Mouse (Mus musculus) forebrain, embryonic 11.5 days (tissue): Measurements from ENCODE around the gene Clec4g. TPM values are rescaled to one million over a fixed set of nuclear protein-coding genes. Genes with fewer than 3 reads are reported as not detected.
A peak's percentile ranks its signal among the peaks of the same experiment; 100 is the strongest.

Experiments
- ATAC-seq: fragments of 200-750 bp; cut with Nextera tagmentation; replicated peaks from 2 replicates; pipeline ENCODE4 v1.8.0; 2017; ENCODE audit warnings: moderate TSS enrichment; ENCODE audit not compliant: low FRiP score
- DNase-seq: peaks from one replicate; pipeline ENCODE4 v3.0.0-alpha.2; 2017; ENCODE audit warnings: low spot score
- H3K27ac ChIP-seq: fragments of 300-500 bp; sonication (generic); 2 replicates; pipeline ENCODE4 v1.5.1; 2014; ENCODE audit warnings: low read depth, low read length
- H3K27me3 ChIP-seq: fragments of 300-500 bp; sonication (generic); 2 replicates; pipeline ENCODE4 v1.6.1; 2014; ENCODE audit warnings: mild to moderate bottlenecking, low read length, mixed read lengths; ENCODE audit not compliant: control insufficient read depth, insufficient read depth
- H3K36me3 ChIP-seq: fragments of 300-500 bp; sonication (generic); 2 replicates; pipeline ENCODE4 v1.6.1; 2014; ENCODE audit warnings: mild to moderate bottlenecking, low read length, moderate library complexity, mixed read lengths; ENCODE audit not compliant: control insufficient read depth, insufficient read depth
- H3K4me1 ChIP-seq: fragments of 300-500 bp; sonication (generic); replicated peaks from 2 replicates; pipeline ENCODE4 v1.6.1; 2014; ENCODE audit warnings: low read length, mixed read lengths; ENCODE audit not compliant: control insufficient read depth, insufficient read depth
- H3K4me2 ChIP-seq: fragments of 300-500 bp; sonication (generic); 2 replicates; pipeline ENCODE4 v1.6.1; 2014; ENCODE audit warnings: low read depth, mild to moderate bottlenecking, low read length, moderate library complexity, mixed read lengths; ENCODE audit not compliant: severe bottlenecking
- H3K4me3 ChIP-seq: fragments of 300-500 bp; sonication (generic); 2 replicates; pipeline ENCODE4 v1.5.1; 2014; ENCODE audit warnings: low read depth, low read length
- H3K9ac ChIP-seq: fragments of 300-500 bp; sonication (generic); 2 replicates; pipeline ENCODE4 v1.6.1; 2014; ENCODE audit warnings: low read length
- H3K9me3 ChIP-seq: fragments of 300-500 bp; sonication (generic); 2 replicates; pipeline ENCODE4 v1.6.1; 2016; ENCODE audit warnings: low read length, mixed read lengths; ENCODE audit not compliant: control insufficient read depth
- WGBS: fragments of 180-500 bp; shearing (Covaris S2); extraction: QIAGEN DNeasy Blood & Tissue Kit; methylation state at CpG from one replicate; pipeline ENCODE4 v1.1.7; 2014; 5-methylcytosine and 5-hydroxymethylcytosine counted together
- polyA plus RNA-seq: library from polyadenylated mRNA; unstranded; fragments of >200 nt; fragmentation: Nextera tagmentation; extraction: Ambion mirVana; gene quantifications from 2 replicates; pipeline ENCODE4 v1.2.1, GENCODE M21; 2014

Clec4g gene
- polyA plus RNA-seq, 1 experiment from 2014 or later = 0.20 TPM

DNA sequence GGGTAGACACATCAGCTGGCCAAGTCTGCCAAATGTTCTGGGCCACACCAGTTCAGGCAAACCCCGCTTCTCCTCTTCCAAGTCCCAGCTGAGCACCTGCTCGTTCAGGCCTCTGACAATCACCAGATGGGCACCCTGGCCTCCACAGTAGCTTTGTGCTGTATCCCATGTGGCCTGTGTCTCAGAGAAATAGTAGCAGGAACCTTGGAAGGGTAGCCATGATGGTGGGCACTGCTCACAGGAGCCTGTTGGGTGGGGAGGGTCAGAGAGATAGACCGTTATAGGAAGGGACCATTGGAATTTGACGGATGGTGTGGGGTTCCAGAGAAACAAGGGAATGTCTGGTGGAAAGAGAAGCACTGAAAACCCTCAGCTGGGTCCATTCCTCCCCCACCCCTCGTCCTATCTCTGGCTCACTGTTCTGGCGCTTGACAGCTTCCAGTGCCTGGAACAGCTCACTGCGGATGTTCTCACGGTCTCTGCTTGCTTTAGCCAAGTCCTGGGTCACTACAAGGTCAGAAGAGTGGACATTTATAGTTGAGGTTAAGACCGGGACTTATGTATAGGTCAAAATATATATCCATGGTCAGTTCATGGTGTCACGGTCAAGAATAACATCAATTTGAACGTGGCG is 3.0 kb downstream of the Clec4g start:
- Histone ChIP-seq H3K27me3 (no peaks in the 10 kb centered on the region), H3K27ac (no peak overlapping the region), H3K4me2 (no peak overlapping the region), H3K4me3 (no peak overlapping the region), H3K4me1 (no peaks in the 10 kb centered on the region), H3K36me3 (no peaks in the 10 kb centered on the region), H3K9me3 (no peaks in the 10 kb centered on the region), H3K9ac (no peak overlapping the region)
- ATAC-seq = no peak
- WGBS = 89% methylated on average over 12 of the region's 12 CpGs
- DNase-seq = no peak

DNA sequence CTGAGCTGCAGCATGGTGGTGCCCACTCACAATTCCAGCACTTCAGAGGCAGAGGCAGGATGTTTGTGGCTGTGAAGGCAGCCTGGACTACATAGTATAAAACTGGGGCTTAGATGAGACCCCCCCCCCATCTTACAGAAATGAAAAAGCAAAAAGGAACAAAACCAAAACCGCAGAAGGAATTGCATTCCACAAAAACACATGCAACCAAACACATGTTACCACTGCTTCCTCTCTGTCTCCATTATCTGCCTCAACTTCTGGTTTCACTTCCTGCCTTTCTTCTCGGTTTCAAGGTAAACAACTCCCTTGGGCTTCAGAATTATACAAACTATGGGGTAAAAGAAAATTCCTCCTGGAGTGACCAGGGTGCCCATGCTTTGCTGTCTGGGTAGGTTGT is 8.8 kb downstream of the Clec4g start:
- Histone ChIP-seq H3K36me3 (no peaks in the 10 kb centered on the region), H3K9me3 (no peaks in the 10 kb centered on the region), H3K4me1 (no peaks in the 10 kb centered on the region), H3K4me3 (no peak overlapping the region), H3K27me3 (no peaks in the 10 kb centered on the region), H3K4me2 (no peak overlapping the region), H3K27ac (no peak overlapping the region), H3K9ac (no peak overlapping the region)
- ATAC-seq (no peak), DNase-seq (no peak)
- 71% methylated on average over 2 of the region's 2 CpGs for WGBS

DNA sequence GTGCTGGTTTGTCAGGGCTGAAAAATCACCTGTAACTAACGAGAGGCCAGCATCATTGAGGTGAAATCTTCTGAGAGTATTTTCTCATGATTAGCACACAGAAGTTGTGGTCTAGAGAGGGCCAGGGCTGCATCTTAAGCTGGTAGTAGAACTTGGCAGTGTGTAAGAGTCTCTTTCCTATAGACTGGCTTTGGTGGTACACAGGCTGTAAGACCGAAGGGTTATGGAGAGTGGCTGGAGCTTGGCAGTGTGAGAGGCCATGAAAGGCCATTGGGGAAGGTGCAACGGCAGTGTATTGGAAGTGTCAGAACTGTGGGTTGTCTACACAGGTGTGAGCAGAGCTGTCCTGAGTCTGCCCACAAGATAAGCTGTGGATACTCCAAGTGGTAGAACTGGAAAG is 10.1 kb downstream of the Clec4g start:
- H3K9ac ChIP-seq = no peak overlapping the region
- H3K27ac ChIP-seq = no peak overlapping the region
- no peak overlapping the region for H3K4me3 ChIP-seq
- H3K36me3 ChIP-seq = no peaks in the 10 kb centered on the region
- ATAC-seq (no peak), DNase-seq (no peak)
- no peaks in the 10 kb centered on the region for H3K4me1 ChIP-seq
- H3K27me3 ChIP-seq = no peaks in the 10 kb centered on the region
- WGBS = 77% methylated on average over 3 of the region's 3 CpGs
- no peaks in the 10 kb centered on the region for H3K9me3 ChIP-seq
- H3K4me2 ChIP-seq = no peak overlapping the region

DNA sequence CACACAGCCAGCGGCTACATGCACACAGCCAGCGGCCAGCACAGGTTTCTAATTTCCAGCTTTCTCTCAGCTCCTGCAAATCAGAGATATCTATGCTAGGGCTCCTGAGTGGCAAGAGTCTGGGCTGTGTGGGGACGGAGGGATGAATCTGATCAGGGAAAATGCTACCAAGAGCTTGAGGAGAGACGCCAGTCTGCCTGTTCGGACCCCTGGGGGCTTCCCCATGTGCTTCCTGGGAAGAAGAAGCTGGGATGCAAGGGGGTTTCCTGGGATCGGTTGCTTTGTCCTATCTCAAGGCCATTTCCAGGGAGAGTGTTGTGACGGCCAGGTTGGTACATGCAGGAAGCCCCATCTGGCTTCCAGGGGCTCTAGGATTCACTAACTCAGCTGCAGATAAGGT is 12.8 kb downstream of the Clec4g start:
- Histone ChIP-seq H3K27ac (no peak overlapping the region), H3K4me2 (no peak overlapping the region), H3K9me3 (no peaks in the 10 kb centered on the region), H3K36me3 (no peaks in the 10 kb centered on the region), H3K27me3 (no peaks in the 10 kb centered on the region), H3K4me3 (no peak overlapping the region), H3K4me1 (no peaks in the 10 kb centered on the region), H3K9ac (no peak overlapping the region)
- DNase-seq (no peak), ATAC-seq (no peak)
- WGBS = 72% methylated on average over 7 of the region's 7 CpGs

DNA sequence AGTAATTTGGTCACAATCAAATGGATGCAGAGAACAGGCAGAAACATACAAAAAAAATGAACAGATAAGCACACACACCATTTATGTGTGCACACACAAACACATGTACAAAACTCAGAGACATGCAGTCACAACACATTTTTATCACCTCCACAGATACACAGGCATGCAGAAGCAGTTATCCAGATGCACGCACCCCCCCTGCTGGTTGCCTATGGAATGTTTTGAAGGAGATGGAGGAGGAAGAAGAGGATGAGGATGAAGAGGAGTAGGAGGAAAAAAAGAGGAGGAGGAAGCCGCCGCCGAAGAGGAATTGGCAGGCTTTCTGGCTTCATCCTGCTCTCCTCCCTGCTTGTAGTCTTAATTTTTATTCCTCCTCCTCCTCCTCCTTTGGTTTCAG is 14.7 kb downstream of the Clec4g start:
- H3K9ac ChIP-seq = no peak overlapping the region
- H3K27me3 ChIP-seq = no peaks in the 10 kb centered on the region
- 59% methylated on average over 4 of the region's 4 CpGs for WGBS
- no peak for ATAC-seq
- H3K4me3 ChIP-seq = no peak overlapping the region
- no peaks in the 10 kb centered on the region for H3K4me1 ChIP-seq
- no peak overlapping the region for H3K27ac ChIP-seq
- no peak for DNase-seq
- no peaks in the 10 kb centered on the region for H3K36me3 ChIP-seq
- H3K9me3 ChIP-seq = no peaks in the 10 kb centered on the region
- H3K4me2 ChIP-seq = no peak overlapping the region

DNA sequence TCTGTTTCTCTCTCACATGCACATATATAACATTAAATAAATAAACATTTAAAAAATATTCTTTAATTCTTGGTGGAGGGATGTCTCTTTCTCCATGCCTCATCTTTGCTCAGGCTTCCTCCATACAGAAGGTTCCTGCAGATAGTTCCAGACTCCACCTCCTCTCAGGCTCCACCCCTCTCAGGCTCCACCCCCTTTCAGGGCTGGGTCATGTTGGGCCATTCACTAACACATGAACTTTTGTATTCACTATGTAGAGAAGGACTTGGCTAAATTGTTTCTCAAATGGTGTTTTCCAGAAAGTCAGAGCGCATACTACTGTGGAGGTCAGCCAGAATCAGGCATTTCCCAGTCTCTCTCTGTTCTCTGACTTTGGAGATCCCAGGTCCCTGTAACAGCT is 19.0 kb downstream of the Clec4g start:
- no peaks in the 10 kb centered on the region for H3K9me3 ChIP-seq
- no peak overlapping the region for H3K9ac ChIP-seq
- 97% methylated on average over 1 of the region's 1 CpGs for WGBS
- H3K4me2 ChIP-seq = no peak overlapping the region
- no peak overlapping the region for H3K27ac ChIP-seq
- DNase-seq (no peak), ATAC-seq (no peak)
- H3K4me1 ChIP-seq = no peaks in the 10 kb centered on the region
- H3K36me3 ChIP-seq = no peaks in the 10 kb centered on the region
- no peaks in the 10 kb centered on the region for H3K27me3 ChIP-seq
- no peak overlapping the region for H3K4me3 ChIP-seq

DNA sequence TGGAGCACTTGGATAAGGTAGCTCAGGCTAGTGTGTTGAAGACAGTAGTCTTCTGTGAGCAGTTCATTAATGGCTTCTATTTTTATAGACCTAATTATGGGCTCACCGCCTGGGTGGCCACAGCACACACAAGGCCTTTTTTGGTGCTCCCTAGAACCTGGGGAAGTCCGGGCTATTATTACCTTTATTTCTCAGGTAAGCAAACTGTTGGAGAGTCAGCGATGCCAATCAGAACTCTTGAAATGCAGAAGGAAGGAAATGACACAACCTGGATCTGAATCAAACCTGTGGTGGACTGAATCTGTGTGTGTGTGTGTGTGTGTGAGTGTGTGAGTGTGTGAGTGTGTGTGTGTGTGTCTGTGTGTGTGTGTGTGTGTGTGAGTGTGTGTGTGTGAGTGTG is 26.3 kb downstream of the Clec4g start, which contains the start of gene Fcer2a:
Gene Fcer2a, minus strand, starts transcription at position 55 of the 400 bp plus-strand sequence.
- no peaks in the 10 kb centered on the region for H3K36me3 ChIP-seq
- no peaks in the 10 kb centered on the region for H3K9me3 ChIP-seq
- H3K9ac ChIP-seq = no peak within 1 kb of the TSS
- DNase-seq = no peak
- no peaks in the 10 kb centered on the region for H3K27me3 ChIP-seq
- no peak within 1 kb of the TSS for H3K27ac ChIP-seq
- H3K4me2 ChIP-seq = no peak within 1 kb of the TSS
- ATAC-seq = no peak
- H3K4me1 ChIP-seq = no peaks in the 10 kb centered on the region
- WGBS = 84% methylated on average over 3 of the region's 3 CpGs
- no peak within 1 kb of the TSS for H3K4me3 ChIP-seq

DNA sequence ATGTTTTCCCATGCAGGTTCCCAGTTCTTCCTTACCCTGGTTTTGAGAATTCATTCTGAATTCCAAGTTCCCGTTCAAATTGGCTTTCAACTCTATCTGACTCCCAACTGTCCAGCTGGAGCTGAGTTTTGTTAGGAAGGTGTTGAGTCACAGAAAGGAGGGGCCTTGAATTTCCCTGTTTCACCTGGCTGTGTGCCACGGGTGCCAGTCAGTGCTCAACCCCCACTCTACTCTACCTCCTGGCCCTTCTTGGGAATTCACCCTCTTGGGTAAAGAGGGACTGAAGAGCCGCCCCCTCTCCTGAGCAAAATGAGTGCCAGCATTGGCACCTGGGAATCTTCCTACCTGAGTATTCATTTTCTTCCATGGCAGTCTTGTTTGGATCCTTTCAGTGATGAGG is 29.7 kb downstream of the Clec4g start:
- Histone ChIP-seq H3K27me3 (no peaks in the 10 kb centered on the region), H3K4me2 (no peak overlapping the region), H3K4me3 (no peak overlapping the region), H3K9ac (no peak overlapping the region), H3K27ac (no peak overlapping the region), H3K9me3 (no peaks in the 10 kb centered on the region), H3K36me3 (no peaks in the 10 kb centered on the region), H3K4me1 (no peaks in the 10 kb centered on the region)
- no peak for DNase-seq
- WGBS = 73% methylated on average over 3 of the region's 3 CpGs
- ATAC-seq = no peak

DNA sequence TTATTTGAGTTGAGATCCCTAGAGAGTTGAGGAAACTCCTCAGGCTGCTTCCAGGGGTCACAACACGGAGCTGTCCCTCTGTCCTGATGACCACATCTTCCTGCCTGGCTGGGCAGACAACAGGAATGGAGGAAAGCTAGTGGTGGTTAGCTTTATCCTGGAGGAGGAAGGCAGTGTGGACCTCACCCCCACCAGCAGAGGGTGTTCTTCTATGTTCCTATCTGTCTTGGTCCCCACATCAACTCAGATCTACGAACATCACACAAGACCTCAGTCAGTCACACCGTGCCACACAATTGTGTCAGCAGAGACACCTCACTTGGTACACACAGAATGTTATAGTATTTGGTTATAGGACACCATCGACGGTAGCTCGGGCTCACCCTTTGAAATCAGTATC is 32.9 kb downstream of the Clec4g start:
- ATAC-seq (no peak), DNase-seq (peak; percentile 40)
- 85% methylated on average over 6 of the region's 6 CpGs for WGBS
- H3K4me3 ChIP-seq = no peak overlapping the region
- no peak overlapping the region for H3K9ac ChIP-seq
- no peaks in the 10 kb centered on the region for H3K9me3 ChIP-seq
- H3K4me2 ChIP-seq = no peak overlapping the region
- no peaks in the 10 kb centered on the region for H3K4me1 ChIP-seq
- no peaks in the 10 kb centered on the region for H3K27me3 ChIP-seq
- no peaks in the 10 kb centered on the region for H3K36me3 ChIP-seq
- no peak overlapping the region for H3K27ac ChIP-seq
